Mouse (Mus musculus): ENCODE measurements around the gene Hdlbp.

DNA sequence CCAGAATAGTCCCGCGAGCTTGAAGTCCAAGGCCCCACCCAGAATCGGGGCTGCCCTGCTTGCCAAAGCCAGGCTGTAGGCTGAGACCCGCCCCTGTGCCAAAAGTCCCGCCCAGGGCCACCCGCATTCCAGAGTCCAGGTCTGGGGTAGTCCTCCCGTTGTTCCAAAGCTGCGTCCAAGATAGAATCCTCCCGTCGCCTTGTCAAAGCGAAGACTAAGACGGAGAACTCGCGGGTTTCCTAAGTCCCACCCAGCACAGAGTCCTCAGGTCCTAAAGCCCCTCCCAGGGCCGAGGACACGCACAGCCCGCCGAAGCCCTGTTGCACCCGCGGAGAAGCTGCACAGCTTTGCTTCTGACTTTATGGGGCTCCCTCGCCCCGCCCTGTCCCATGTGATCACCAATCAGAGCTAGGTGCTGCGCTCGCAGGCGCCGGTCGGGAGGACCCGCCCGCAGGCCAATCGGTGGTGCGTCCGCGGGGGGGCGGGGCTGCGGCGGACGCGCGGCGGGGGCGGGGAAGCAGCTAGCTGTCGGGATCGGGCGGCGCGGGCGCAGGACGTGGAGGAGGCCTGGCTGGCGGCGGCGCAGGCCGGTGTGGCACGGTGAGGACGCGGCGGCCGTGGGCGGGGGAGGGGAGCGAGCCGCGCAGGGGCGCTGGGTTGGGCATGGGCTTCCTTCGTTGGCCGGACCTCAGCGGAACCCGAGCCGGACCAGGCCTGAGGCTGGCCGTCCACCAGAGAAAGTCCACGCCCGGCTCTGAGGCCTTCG lies 33.2 kb upstream of the Hdlbp start, which contains the start of gene Farp2:
- TF ChIP-seq CTCF (IDR thresholded peaks at IDR 0.05; ENCODE audit: low read depth, low read length) (no peak), TAL1 (conservative IDR thresholded peaks at IDR 0.05; ENCODE audit: low read depth, low read length) (no peak), GATA1 (IDR thresholded peaks at IDR 0.05; ENCODE audit: borderline replicate concordance, low read length) (no peak)

All from G1E (cell line).